Mouse (Mus musculus) liver, adult 2 months (tissue): ENCODE data around the gene Jakmip3.

Source experiments
- CTCF ChIP-seq: fragments of 200-500 bp; IDR thresholded peaks from 2 replicates; pipeline ENCODE4 v1.5.1; 2011; ENCODE audit warnings: low read depth, low read length, control low read depth
- POLR2A ChIP-seq: fragments of 200-500 bp; IDR thresholded peaks from 2 replicates; pipeline ENCODE4 v1.6.1; 2011; ENCODE audit warnings: low read length, control low read depth; ENCODE audit not compliant: insufficient read depth; ENCODE audit errors: extremely low read depth

DNA sequence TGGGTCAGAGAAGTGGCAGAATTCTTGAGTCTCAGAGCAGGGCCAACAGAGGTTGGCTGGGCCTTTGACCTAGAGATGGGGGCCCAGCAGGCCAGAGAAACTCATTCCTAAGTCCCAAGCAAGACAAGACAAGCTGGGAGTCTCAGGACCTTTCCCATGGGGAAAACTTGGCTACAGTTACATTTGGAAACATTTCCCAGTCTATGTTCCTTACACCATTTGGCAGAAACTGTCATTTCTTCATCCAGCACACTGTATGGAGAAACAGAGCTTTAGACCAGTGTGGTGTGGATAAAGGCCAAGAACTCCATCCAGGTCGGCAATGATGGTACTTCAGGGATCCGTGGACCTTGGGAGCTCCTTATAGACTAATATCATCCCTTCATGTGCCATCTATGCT lies 71.1 kb downstream of the Jakmip3 start:
- TF ChIP-seq CTCF (no peak), POLR2A (no peak)
